Mouse (Mus musculus) C2C12 (cell line): ENCODE results near the gene Manbal.

Source experiments
- CEBPB ChIP-seq: IDR thresholded peaks from one replicate; pipeline ENCODE4 v1.6.1; 2011; ENCODE audit warnings: low read depth, mild to moderate bottlenecking, control low read depth, moderate library complexity
- CTCF ChIP-seq: IDR thresholded peaks from one replicate; pipeline ENCODE4 v1.5.1; 2011; ENCODE audit not compliant: control insufficient read depth, insufficient read depth, insufficient read length
- FOSL1 ChIP-seq: IDR thresholded peaks from one replicate; pipeline ENCODE4 v1.8.0; 2011; ENCODE audit warnings: mild to moderate bottlenecking, low read length; ENCODE audit not compliant: poor library complexity, insufficient read depth, severe bottlenecking
- MAX ChIP-seq: IDR thresholded peaks from one replicate; pipeline ENCODE4 v1.6.1; 2011; ENCODE audit warnings: mild to moderate bottlenecking, control low read depth
- MYOD1 ChIP-seq: IDR thresholded peaks from one replicate; pipeline ENCODE4 v1.6.1; 2011; ENCODE audit warnings: low read depth; ENCODE audit not compliant: control insufficient read depth, insufficient read length
- MYOG ChIP-seq: IDR thresholded peaks from one replicate; pipeline ENCODE4 v1.6.1; 2011; ENCODE audit not compliant: control insufficient read depth, insufficient read length; ENCODE audit errors: extremely low read depth
- USF1 ChIP-seq: IDR thresholded peaks from one replicate; pipeline ENCODE4 v1.6.1; 2011; ENCODE audit warnings: low read depth, mild to moderate bottlenecking, control low read depth, moderate library complexity

GRCm38 (mm10) chr2:157375794-157376757 is 8.7 kb downstream of the Manbal start:
- TF ChIP-seq CTCF (no peak), USF1 (no peak), FOSL1 (no peak), MYOG (no peak), MYOD1 (no peak), CEBPB (no peak), MAX (peak; percentile 20)
